Mouse (Mus musculus) ES-CJ7 (cell line): ENCODE measurements at regions not wholly inside any gene's neighbourhood (a gene's known extent, or its start where the extent isn't known, plus 50 kb on each side); places are given as distances from the start of the nearest gene placed in this dataset.

Source experiments
- DNase-seq: peaks from one replicate; pipeline ENCODE4 v3.0.0; 2011; ENCODE audit warnings: low read depth, low spot score

GRCm38 (mm10) chr3:66518289-66518688 is 221.7 kb upstream of the Veph1 start:
- no peak for DNase-seq

- no peak for DNase-seq
These were observed 219.3 kb upstream of the Veph1 start for GRCm38 (mm10) chr3:66515773-66516406.

GRCm38 (mm10) chr3:66514587-66514986 is 217.9 kb upstream of the Veph1 start:
- no peak for DNase-seq

GRCm38 (mm10) chr3:66512408-66512807 is 215.8 kb upstream of the Veph1 start:
- DNase-seq = no peak

- DNase-seq = no peak
These were observed 213.8 kb upstream of the Veph1 start for GRCm38 (mm10) chr3:66510455-66510854.

GRCm38 (mm10) chr3:66506125-66506524 is 209.5 kb upstream of the Veph1 start:
- DNase-seq = no peak

- DNase-seq = no peak
These were observed 208.9 kb upstream of the Veph1 start for GRCm38 (mm10) chr3:66505476-66506076.

GRCm38 (mm10) chr3:66504717-66505116 is 208.1 kb upstream of the Veph1 start:
- DNase-seq = no peak

- no peak for DNase-seq
These were observed 207.0 kb upstream of the Veph1 start for GRCm38 (mm10) chr3:66503615-66504014.

GRCm38 (mm10) chr3:66501865-66502264 is 205.2 kb upstream of the Veph1 start:
- DNase-seq = no peak

- no peak for DNase-seq
These were observed 197.9 kb upstream of the Veph1 start for GRCm38 (mm10) chr3:66494442-66495113.

- DNase-seq = no peak
These were observed 194.2 kb upstream of the Veph1 start for GRCm38 (mm10) chr3:66490696-66491357.

GRCm38 (mm10) chr3:66488724-66489123 is 192.1 kb upstream of the Veph1 start:
- no peak for DNase-seq

- no peak for DNase-seq
These were observed 190.0 kb upstream of the Veph1 start for GRCm38 (mm10) chr3:66486658-66487057.

GRCm38 (mm10) chr3:66486184-66486583 is 189.5 kb upstream of the Veph1 start:
- no peak for DNase-seq

- DNase-seq = no peak
These were observed 184.1 kb upstream of the Veph1 start for GRCm38 (mm10) chr3:66480718-66481117.

- no peak for DNase-seq
These were observed 182.6 kb upstream of the Veph1 start for GRCm38 (mm10) chr3:66479266-66479665.

GRCm38 (mm10) chr3:66466321-66466720 is 169.7 kb upstream of the Veph1 start:
- DNase-seq = no peak

- no peak for DNase-seq
These were observed 168.7 kb upstream of the Veph1 start for GRCm38 (mm10) chr3:66465371-66465770.

GRCm38 (mm10) chr3:66462341-66462740 is 165.7 kb upstream of the Veph1 start:
- no peak for DNase-seq

- DNase-seq = peak; percentile 74
These were observed 149.9 kb upstream of the Veph1 start for GRCm38 (mm10) chr3:66446274-66447159.
